Mouse (Mus musculus): Measurements from ENCODE around the gene Sbno2. TPM values are rescaled to one million over a fixed set of nuclear protein-coding genes. Genes with fewer than 3 reads are reported as not detected.
A peak's percentile ranks its signal among the peaks of the same experiment; 100 is the strongest.

Sbno2 gene
- total RNA-seq, 2 experiments from 2014 or later: 20.4 to 21.2 TPM

- intact Hi-C loops (cut with DNase I): no loop called here
- peak in 1 of 2 experiments; percentile 33 for DNase-seq (ENCODE audit: extremely low spot score in 1 of 2, low spot score in 2 of 2)
Observed at GRCm38 (mm10) chr10:80144159-80144558, 38.8 kb upstream of the Sbno2 start.

DNA sequence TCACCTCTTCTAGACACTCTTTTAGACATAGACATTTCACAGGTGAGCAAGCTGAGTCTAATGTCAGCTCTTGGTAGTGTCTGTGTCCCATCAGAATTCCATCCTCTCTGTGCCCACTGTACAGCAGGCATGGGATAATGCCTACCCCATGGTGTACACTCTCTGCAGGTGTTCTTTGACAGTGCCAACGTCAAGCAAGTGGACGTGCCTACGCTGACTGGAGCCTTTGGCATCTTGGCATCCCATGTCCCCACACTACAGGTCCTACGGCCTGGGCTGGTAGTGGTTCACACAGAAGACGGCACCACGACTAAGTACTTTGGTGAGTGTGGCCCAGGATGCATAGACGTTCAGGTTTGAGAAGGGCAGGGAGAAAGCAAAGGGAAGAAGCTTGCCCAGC is 38.3 kb upstream of the Sbno2 start:
- no peak for DNase-seq (ENCODE audit: extremely low spot score in 1 of 2, low spot score in 2 of 2)
- intact Hi-C loops (cut with DNase I): no loop called here

GRCm38 (mm10) chr10:80142530-80142925 is 37.2 kb upstream of the Sbno2 start:
- intact Hi-C loops (cut with DNase I): no loop called here

GRCm38 (mm10) chr10:80141786-80142529 is 36.6 kb upstream of the Sbno2 start:
- intact Hi-C loops (cut with DNase I): no loop called here
- peak; percentile 96 to 97 for DNase-seq (ENCODE audit: extremely low spot score in 1 of 2, low spot score in 2 of 2)

More at GRCm38 (mm10) chr10:80142530-80142925, 37.2 kb upstream of the Sbno2 start:
- DNase-seq (ENCODE audit: extremely low spot score in 1 of 2, low spot score in 2 of 2): no peak

DNA sequence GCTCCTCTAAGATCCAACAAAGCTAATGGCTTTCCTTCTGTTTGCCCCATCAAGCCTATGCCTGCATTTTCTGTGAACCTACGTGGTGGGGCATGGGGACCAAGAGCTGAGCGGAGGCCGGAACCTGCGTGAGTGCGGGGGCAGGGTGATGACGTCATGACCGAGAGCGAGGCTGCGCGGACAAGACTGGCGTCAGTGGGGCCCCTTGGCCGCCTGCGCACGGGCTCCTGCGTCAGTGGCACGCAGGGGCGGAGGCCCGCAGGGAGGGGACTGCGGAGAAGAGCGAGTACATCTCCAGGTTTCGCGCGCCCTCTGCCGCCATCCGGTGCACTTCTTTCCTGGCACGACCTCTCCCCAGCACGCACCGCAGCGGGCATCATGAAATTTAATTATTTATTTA is 35.9 kb upstream of the Sbno2 start:
- peak; percentile 94 to 98 for DNase-seq (ENCODE audit: extremely low spot score in 1 of 2, low spot score in 2 of 2)
- intact Hi-C loops (cut with DNase I): no loop called here

DNA sequence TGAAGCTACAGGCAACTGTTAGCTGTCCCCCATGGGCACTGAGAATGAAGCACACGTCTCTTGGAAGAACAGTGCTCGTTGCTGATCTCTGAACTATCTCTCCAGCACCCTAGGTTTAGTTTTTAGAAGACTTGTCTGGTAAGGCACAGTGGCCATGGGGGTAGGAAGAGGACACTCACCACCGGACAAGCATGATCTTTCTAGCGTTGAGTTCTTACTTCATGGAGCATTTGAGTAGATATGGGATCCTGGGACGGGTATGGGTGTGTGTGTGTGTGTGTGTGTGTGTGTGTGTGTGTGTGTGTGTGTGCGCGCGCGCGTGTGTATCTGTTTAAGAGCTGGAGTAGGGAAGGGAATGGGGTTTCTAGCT is 35.3 kb upstream of the Sbno2 start, which contains the start of gene Cbarp:
Gene Cbarp, minus strand, starts transcription at position 170 of the 370 bp plus-strand sequence.
- intact Hi-C loops (cut with DNase I): no loop called here
- peak in 1 of 2 experiments; percentile 22 for DNase-seq (ENCODE audit: extremely low spot score in 1 of 2, low spot score in 2 of 2)

GRCm38 (mm10) chr10:80139975-80140665 is 34.7 kb upstream of the Sbno2 start:
- intact Hi-C loops (cut with DNase I): no loop called here
- peak in 1 of 2 experiments; percentile 24 for DNase-seq (ENCODE audit: extremely low spot score in 1 of 2, low spot score in 2 of 2)

- intact Hi-C loops (cut with DNase I): no loop called here
Observed at GRCm38 (mm10) chr10:80139439-80139775, 34.0 kb upstream of the Sbno2 start.

GRCm38 (mm10) chr10:80138553-80139438 is 33.4 kb upstream of the Sbno2 start, which contains the start of gene Atp5d:
Atp5d (plus strand) TSS chr10:80138632.
- peak in 1 of 2 experiments; percentile 85 for DNase-seq (ENCODE audit: extremely low spot score in 1 of 2, low spot score in 2 of 2)
- intact Hi-C loops (cut with DNase I): no loop called here

More at GRCm38 (mm10) chr10:80139439-80139775, 34.0 kb upstream of the Sbno2 start:
- no peak for DNase-seq (ENCODE audit: extremely low spot score in 1 of 2, low spot score in 2 of 2)

- intact Hi-C loops (cut with DNase I): no loop called here
- DNase-seq (ENCODE audit: extremely low spot score in 1 of 2, low spot score in 2 of 2): peak in 1 of 2 experiments; percentile 64
Observed at GRCm38 (mm10) chr10:80137626-80138552, 32.5 kb upstream of the Sbno2 start.

DNA sequence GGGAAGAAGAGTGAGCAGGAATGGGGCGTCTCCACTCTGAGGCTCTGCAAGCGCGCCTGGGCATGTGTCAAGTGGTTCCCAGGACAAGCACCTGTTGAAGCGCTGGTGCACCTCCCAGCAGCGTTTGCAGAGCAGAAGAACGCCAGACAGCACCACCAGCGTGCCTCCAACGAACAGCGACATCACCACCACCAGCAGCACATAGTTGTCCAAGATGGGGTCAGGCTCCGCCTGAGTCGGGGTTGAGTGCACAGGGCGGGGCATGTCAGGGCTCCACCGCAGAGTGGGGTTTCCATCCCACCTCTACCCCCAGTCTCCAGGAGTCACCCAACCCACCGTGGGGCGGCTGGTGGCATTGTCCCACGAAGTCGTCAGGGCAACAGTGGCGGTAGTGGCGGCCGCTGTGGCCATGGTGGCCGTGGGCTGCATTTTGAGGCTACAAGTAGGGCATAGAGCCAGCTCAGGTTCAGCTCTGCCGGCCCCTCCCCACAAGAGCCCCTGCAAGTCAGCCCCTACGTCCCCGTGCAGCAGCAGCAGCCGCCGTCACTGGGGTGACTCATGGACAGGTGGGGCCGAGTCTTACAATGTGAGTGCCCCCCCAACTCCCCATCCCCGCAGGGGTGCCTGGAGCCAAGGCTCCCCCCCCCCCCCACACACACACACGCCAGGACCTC is 31.7 kb upstream of the Sbno2 start:
- intact Hi-C loops (cut with DNase I): no loop called here
- peak in 1 of 2 experiments; percentile 72 for DNase-seq (ENCODE audit: extremely low spot score in 1 of 2, low spot score in 2 of 2)

DNA sequence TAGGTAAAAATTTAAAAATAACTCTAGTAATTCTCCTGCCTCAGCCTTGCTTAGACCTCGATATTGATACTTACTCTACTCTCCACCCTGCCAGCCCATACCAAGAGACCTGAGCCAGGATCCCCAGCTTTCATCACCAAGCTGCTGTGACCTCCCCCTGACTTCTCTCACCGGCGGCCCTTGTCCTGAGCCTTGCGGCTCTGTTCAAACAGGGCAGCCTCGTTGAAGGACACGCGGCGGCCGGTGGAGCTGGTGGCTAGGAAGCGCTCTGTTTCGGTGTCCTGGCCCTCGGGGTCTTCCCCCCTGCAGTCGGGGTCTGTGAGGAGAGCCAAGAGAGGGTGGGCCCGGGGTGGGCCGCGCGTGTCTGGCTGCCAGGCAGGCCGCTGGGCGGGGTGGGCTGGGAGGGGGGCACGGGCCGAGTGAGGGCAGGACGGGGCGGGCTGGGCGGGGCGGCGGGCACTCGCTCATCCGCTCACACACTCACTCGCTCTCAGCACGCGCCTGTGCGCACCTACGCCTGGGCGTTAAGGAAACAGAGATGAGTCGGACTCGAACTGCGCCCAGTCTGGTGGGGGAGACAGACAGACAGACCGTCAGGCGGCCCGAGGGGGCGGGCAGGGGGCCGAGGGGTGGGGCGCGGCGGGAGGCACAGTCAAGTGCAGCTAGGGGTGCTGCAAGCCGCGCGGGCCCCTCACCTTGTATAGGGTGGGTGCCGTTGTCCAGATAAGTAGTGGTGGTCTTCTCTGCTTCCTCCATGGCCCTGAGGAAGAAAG is 31.0 kb upstream of the Sbno2 start:
- DNase-seq (ENCODE audit: extremely low spot score in 1 of 2, low spot score in 2 of 2): peak in 1 of 2 experiments; percentile 46
- intact Hi-C loops (cut with DNase I): no loop called here

DNA sequence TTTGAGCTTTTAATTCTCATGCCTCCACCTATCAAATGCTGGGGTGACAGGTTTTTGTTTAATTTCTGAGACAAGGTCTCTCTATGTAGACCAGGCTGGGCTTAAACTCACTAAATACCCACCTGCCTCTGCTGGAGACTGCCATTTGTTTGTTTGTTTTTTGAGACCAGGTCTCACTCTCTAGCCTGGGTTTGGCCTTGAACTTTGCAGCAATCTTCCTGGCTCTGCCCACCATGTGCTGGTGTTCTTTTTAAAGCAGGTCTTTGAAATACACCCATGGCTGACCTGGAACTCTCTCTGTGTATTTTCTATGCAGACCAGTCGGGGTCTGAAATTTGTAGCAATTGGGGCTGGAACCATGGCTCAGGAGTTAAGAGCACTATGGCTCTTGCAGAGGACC is 30.3 kb upstream of the Sbno2 start:
- intact Hi-C loops (cut with DNase I): no loop called here
- no peak for DNase-seq (ENCODE audit: extremely low spot score in 1 of 2, low spot score in 2 of 2)

DNA sequence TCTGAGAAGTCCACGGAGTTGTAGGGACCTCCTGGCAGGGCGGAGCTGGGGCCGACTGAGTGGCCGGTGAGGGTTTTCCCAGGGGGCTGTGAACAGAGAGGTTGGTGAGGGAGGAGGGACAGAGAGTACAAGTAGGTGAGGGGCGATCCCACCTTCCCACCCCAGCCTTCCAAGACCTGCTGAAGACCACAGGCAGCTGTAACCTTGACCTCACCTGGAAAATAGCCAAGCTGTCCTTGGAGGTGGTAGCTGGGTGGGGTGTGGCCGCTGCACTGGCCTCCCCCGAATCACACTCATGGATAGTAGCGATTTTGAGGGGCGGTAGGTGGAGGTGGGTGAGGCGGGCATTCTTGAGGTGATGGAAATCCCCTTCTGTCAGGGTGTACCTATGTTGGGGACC is 29.8 kb upstream of the Sbno2 start:
- intact Hi-C loops (cut with DNase I): no loop called here

DNA sequence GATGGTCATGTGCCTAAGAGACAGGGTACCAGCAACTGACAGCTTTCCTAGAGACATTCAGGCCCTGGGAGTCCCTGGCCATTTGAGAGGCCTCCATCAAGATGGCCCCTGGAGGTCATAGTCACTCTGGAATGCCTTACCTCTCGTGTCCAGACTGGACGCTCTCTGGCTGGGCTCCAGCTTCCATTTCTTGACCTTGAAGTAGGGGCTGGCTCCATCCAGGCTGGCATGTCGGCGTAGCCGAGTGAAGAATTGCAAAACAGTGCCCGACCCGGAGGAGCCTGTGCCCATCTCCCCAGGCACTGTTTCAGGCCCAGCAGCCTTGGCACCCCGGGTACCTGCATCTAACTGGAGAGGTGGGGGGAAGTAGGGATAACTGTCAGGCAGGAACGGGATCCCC is 29.1 kb upstream of the Sbno2 start:
- intact Hi-C loops (cut with DNase I): no loop called here
- peak in 1 of 2 experiments; percentile 55 for DNase-seq (ENCODE audit: extremely low spot score in 1 of 2, low spot score in 2 of 2)

More for the DNA sequence above, 29.8 kb upstream of the Sbno2 start:
- DNase-seq (ENCODE audit: extremely low spot score in 1 of 2, low spot score in 2 of 2): peak in 1 of 2 experiments; percentile 33

GRCm38 (mm10) chr10:80133226-80133849 is 28.0 kb upstream of the Sbno2 start:
- intact Hi-C loops (cut with DNase I): no loop called here
- DNase-seq (ENCODE audit: extremely low spot score in 1 of 2, low spot score in 2 of 2): peak in 1 of 2 experiments; percentile 72

Measured in left cerebral cortex, postnatal 10 days (tissue).